Mouse (Mus musculus) G1E (cell line): ENCODE results near the gene Cnbd2.

Experiments used
- CTCF ChIP-seq: IDR thresholded peaks from 2 replicates; pipeline ENCODE4 v1.5.1; 2012; ENCODE audit warnings: low read depth, low read length, inconsistent platforms, mixed read lengths
- GATA1 ChIP-seq: IDR thresholded peaks from 2 replicates; pipeline ENCODE4 v1.6.1; 2012; ENCODE audit warnings: borderline replicate concordance, low read length, inconsistent platforms, mixed read lengths
- GATA2 ChIP-seq: IDR thresholded peaks from 2 replicates; pipeline ENCODE4 v1.6.1; 2012; ENCODE audit warnings: low read depth, low read length, inconsistent platforms, borderline replicate concordance
- TAL1 ChIP-seq: conservative IDR thresholded peaks from 2 replicates; pipeline ENCODE4 v1.6.1; 2012; ENCODE audit warnings: low read depth, low read length, inconsistent platforms, mixed read lengths

GRCm38 (mm10) chr2:156288222-156288621 lies 23.9 kb upstream of the Cnbd2 start:
- TF ChIP-seq CTCF (no peak), GATA1 (no peak), GATA2 (no peak), TAL1 (no peak)
